Mouse (Mus musculus) layer of hippocampus, adult 8-10 months (tissue): ENCODE results near the gene Rpf2. TPM values are rescaled to one million over a fixed set of nuclear protein-coding genes. Genes with fewer than 3 reads are reported as not detected.

Experiments used
- total RNA-seq, 4 experiments: library from RNA; stranded (reverse); gene quantifications; 2 replicates each; pipeline ENCODE4 v1.2.4; 2022

Rpf2 gene
- total RNA-seq, 4 experiments from 2014 or later: 16.2 to 23.9 (median 22.2) TPM

Other genes starting within 250 kb of the Rpf2 start
- gene Mfsd4b1, start 221.8 kb downstream of the Rpf2 start, total RNA-seq: 1 to 10 TPM in 2 of 4 experiments, under 1 TPM in 2; 0.50 to 1.9 (median 1.0) TPM
- 1 to 10 TPM; 3.9 to 5.0 (median 4.3) TPM for gene Slc16a10, start 104.8 kb downstream of the Rpf2 start, total RNA-seq
- gene Gtf3c6, start 11.1 kb upstream of the Rpf2 start, total RNA-seq: 10 to 100 TPM; 22.3 to 27.2 (median 23.9) TPM
- gene Amd1, start 55.1 kb upstream of the Rpf2 start, total RNA-seq: 10 to 100 TPM; 72.0 to 95.1 (median 79.5) TPM
- 10 to 100 TPM; 32.8 to 35.1 (median 34.0) TPM for gene Cdk19, start 92.5 kb upstream of the Rpf2 start, total RNA-seq